In the genomic region with DNA sequence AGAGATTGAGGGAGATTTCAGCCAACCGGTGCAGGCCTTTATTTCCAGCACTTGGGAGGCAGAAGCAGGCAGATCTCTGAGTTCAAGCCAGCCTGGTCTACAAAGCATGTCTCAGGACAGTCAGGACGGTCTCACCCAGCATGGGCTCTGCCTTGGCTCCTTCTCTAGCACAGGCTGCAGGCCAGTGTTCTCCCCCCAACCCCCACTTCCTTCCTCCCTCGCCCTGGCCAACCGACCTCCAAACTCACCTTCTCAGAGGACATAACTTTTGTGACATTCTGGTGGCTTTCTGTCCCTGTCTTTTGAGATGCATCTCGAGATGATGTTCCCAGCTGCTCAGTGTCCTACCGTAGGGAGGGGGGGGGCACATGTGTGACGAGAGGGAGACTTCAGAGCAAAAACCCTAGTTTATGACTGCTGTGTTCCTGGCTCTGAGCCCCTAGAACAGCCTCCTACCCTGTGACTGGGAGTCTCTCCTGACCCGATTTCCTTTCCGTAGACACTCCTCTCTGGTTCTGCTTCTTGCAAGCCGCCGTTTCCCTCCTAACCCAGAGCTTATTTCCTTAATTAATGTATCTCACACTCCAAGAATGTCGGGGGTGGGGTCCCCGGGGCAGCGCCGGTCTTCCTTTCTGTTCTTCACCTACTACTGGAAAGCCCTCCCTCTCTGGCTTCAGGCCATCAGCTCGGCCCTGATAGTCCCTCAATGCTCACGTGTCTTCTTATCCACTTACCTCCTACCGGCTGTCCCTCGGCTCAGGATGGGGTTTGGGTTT, we compare ENCODE assay signal across 8 mouse cellular contexts. TPM values are rescaled to one million over a fixed set of nuclear protein-coding genes. Genes with fewer than 3 reads are reported as not detected.
DNase-seq lines count a peak whose midpoint lies in the region; ATAC-seq and TF ChIP-seq lines count a peak whose summit lies in the region.

No protein-coding gene starts in this region.

- H3K4me1 ChIP-seq in brown adipose tissue, adult 24 weeks (ENCODE audit: control insufficient read depth, insufficient read depth, insufficient read length, low read length): peaks cover 2% of the 10 kb centered on the region; the same call in 1 of the 2 replicates
- no peaks in the 10 kb centered on the region for H3K4me1 ChIP-seq in hindbrain, embryonic 14.5 days (replicated peaks; ENCODE audit: control insufficient read depth, insufficient read depth, low read length)

- peak overlapping the region; percentile 16; the same call in 1 of the 2 replicates for H3K27ac ChIP-seq in gastrocnemius, adult 2 months
- H3K27ac ChIP-seq in brown adipose tissue, adult 24 weeks (replicated peaks; ENCODE audit: low read depth, low read length): no peak overlapping the region
- no peak overlapping the region for H3K27ac ChIP-seq in hindbrain, embryonic 14.5 days

- H3K4me3 ChIP-seq in gastrocnemius, adult 2 months: peak overlapping the region; percentile 67
- H3K4me3 ChIP-seq in brown adipose tissue, adult 24 weeks (ENCODE audit: insufficient read depth, low read depth, low read length): peak overlapping the region; percentile 24
- H3K4me3 ChIP-seq in hindbrain, embryonic 14.5 days (replicated peaks; ENCODE audit: low read length): no peak overlapping the region

- H3K4me2 ChIP-seq in hindbrain, embryonic 14.5 days (replicated peaks): peak overlapping the region; percentile 23

- intact Hi-C loops in gastrocnemius, adult 2 months (cut with DNase I): no loop called here

- ATAC-seq in hindbrain, embryonic 14.5 days (ENCODE audit: low FRiP score): no peak

- H3K27me3 ChIP-seq in hindbrain, embryonic 14.5 days (ENCODE audit: control insufficient read depth, insufficient read depth, low read length): peaks cover 27% of the 10 kb centered on the region

- DNase-seq in gastrocnemius, adult 2 months: no peak
- no peak for DNase-seq in gastrocnemius, adult 18-20 months (ENCODE audit: low spot score)
- no peak for DNase-seq in hindbrain, embryonic 14.5 days (ENCODE audit: low spot score)
- peak; percentile 58 to 75 for DNase-seq in lung, postnatal 4 days
- no peak for DNase-seq in urinary bladder, postnatal 4 days (ENCODE audit: low spot score in 2 of 2)
- DNase-seq in left cerebral cortex, adult 9 months (ENCODE audit: low spot score in 2 of 2): no peak
- no peak for DNase-seq in cerebellum, adult 9-11 months

- H3K9me3 ChIP-seq in hindbrain, embryonic 14.5 days (ENCODE audit: control insufficient read depth, low read length): no peaks in the 10 kb centered on the region

- no peak overlapping the region for H3K9ac ChIP-seq in hindbrain, embryonic 14.5 days

- no peak for TF ChIP-seq CTCF in gastrocnemius, adult 2 months (IDR thresholded peaks at IDR 0.05)

- WGBS in hindbrain, embryonic 14.5 days: 44% methylated on average over 19 of the region's 19 CpGs

- H3K36me3 ChIP-seq in hindbrain, embryonic 14.5 days (replicated peaks; ENCODE audit: control insufficient read depth, insufficient read depth): no peaks in the 10 kb centered on the region

RNA-seq across cellular contexts. Expression of a gene that starts 27.8 kb away (rescaled TPM):
- 10 to 100 TPM; 46.0 to 66.8 TPM for total RNA-seq in gastrocnemius, adult 2 months (2021)
- 10 to 100 TPM; 62.4 to 63.1 TPM for total RNA-seq in gastrocnemius, adult 18-20 months (2021)
- 0.75 TPM in 1 of 2 replicates, not detected in the other for polyA plus RNA-seq in brown adipose tissue, adult 24 weeks (2012; ENCODE audit: insufficient read depth, insufficient read length, missing spikeins)
- 18.5 and 20.4 TPM in 2 replicates for polyA plus RNA-seq in hindbrain, embryonic 14.5 days (2014; fragmentation: Nextera tagmentation; extraction: Ambion mirVana)

RNA-seq across cellular contexts. Expression of a gene that starts 57.4 kb away (rescaled TPM):
- not detected for total RNA-seq in gastrocnemius, adult 2 months (2021)
- not detected for total RNA-seq in gastrocnemius, adult 18-20 months (2021)
- polyA plus RNA-seq in brown adipose tissue, adult 24 weeks (2012; ENCODE audit: insufficient read depth, insufficient read length, missing spikeins): not detected in 2 replicates
- polyA plus RNA-seq in hindbrain, embryonic 14.5 days (2014; fragmentation: Nextera tagmentation; extraction: Ambion mirVana): 1.7 and 3.4 TPM in 2 replicates

Comparison
In these comparisons a context has a peak if more than half of its experiments do, and no peak if none do; other contexts are left out.
1. DNase-seq: peak in lung, postnatal 4 days (2 of 2); none in gastrocnemius, adult 2 months (single experiment), gastrocnemius, adult 18-20 months (single experiment), hindbrain, embryonic 14.5 days (single experiment), urinary bladder, postnatal 4 days (0 of 2), left cerebral cortex, adult 9 months (0 of 2) and cerebellum, adult 9-11 months (single experiment).